10 mouse cellular contexts compared by ENCODE assay signal in the genomic region with DNA sequence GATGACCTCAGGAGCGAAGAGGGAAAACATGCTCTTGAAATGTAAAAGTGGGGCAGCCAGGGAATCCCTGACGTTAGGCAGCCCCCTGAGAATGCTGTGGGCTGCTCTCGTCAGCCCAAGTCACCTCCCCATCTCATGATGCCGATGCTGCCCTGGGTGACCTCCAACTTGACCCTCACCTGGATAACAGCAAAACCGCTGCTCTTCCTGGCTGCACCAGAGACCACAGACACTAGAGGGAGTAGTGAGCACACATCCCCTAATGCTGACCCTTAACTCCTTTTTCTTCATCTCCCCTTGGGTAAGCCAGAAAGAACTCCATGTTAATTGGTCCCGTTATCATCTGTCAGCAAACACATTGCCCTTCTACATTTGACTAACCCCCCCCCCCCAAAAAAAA.
DNase-seq lines count a peak whose midpoint lies in the region; ATAC-seq and TF ChIP-seq lines count a peak whose summit lies in the region.
"Had no signal": no experiment of that assay in that cellular context is flagged by ENCODE, and none has a peak within 500 bp of the region (broad histone marks: within the 10 kb centered on the region; RNA-seq: fewer than 3 reads in every experiment).

No protein-coding gene starts in this region.

- DNase-seq in hindbrain, embryonic 10.5 days (ENCODE audit: low spot score): peak; percentile 37
- DNase-seq in hindbrain, embryonic 14.5 days (ENCODE audit: low spot score): no peak
- peak; percentile 25 for DNase-seq in thymus, postnatal 14 days
- no peak for DNase-seq in thymus, adult 18-20 months
- DNase-seq in forelimb bud, embryonic 11.5 days (ENCODE audit: low read depth, low spot score): peak; percentile 40
- DNase-seq in stomach, postnatal 0 days (ENCODE audit: low spot score): no peak
- DNase-seq in adipocyte (ENCODE audit: low spot score): no peak
- no peak for DNase-seq in heart, postnatal 36 days
- DNase-seq: kidney, postnatal 14 days had no signal

- WGBS in hindbrain, embryonic 10.5 days: 40% methylated on average over 6 of the region's 6 CpGs
- 49% methylated on average over 6 of the region's 6 CpGs for WGBS in hindbrain, embryonic 14.5 days
- 50% methylated on average over 6 of the region's 6 CpGs for WGBS in stomach, postnatal 0 days

- TF ChIP-seq CTCF in stomach, postnatal 0 days (IDR thresholded peaks at IDR 0.05; ENCODE audit: low read depth): peak; percentile 74

- H3K27me3 ChIP-seq in hindbrain, embryonic 10.5 days (ENCODE audit: insufficient read depth, poor library complexity, severe bottlenecking): no peaks in the 10 kb centered on the region
- H3K27me3 ChIP-seq in hindbrain, embryonic 14.5 days (ENCODE audit: control insufficient read depth, insufficient read depth, low read length): no peaks in the 10 kb centered on the region
- no peaks in the 10 kb centered on the region for H3K27me3 ChIP-seq in stomach, postnatal 0 days (ENCODE audit: control insufficient read depth, insufficient read depth, low read length)
- H3K27me3 ChIP-seq: midbrain, embryonic 12.5 days had no signal

- H3K4me1 ChIP-seq in hindbrain, embryonic 10.5 days (replicated peaks): peaks cover 6% of the 10 kb centered on the region
- peaks cover 11% of the 10 kb centered on the region for H3K4me1 ChIP-seq in hindbrain, embryonic 14.5 days (replicated peaks; ENCODE audit: control insufficient read depth, insufficient read depth, low read length)
- no peaks in the 10 kb centered on the region for H3K4me1 ChIP-seq in stomach, postnatal 0 days (replicated peaks; ENCODE audit: control insufficient read depth, insufficient read depth)
- H3K4me1 ChIP-seq: midbrain, embryonic 12.5 days had no signal

- H3K9me3 ChIP-seq in hindbrain, embryonic 10.5 days: no peaks in the 10 kb centered on the region
- no peaks in the 10 kb centered on the region for H3K9me3 ChIP-seq in hindbrain, embryonic 14.5 days (ENCODE audit: control insufficient read depth, low read length)
- no peaks in the 10 kb centered on the region for H3K9me3 ChIP-seq in stomach, postnatal 0 days (ENCODE audit: control insufficient read depth, low read length)
- H3K9me3 ChIP-seq: midbrain, embryonic 12.5 days had no signal

- intact Hi-C loops in heart, postnatal 36 days (cut with DNase I): no loop called here

- no peak overlapping the region for H3K27ac ChIP-seq in hindbrain, embryonic 10.5 days
- H3K27ac ChIP-seq in hindbrain, embryonic 14.5 days: no peak overlapping the region
- no peak overlapping the region for H3K27ac ChIP-seq in stomach, postnatal 0 days (replicated peaks)
- H3K27ac ChIP-seq: midbrain, embryonic 12.5 days had no signal

- no peak for TF ChIP-seq EP300 in stomach, postnatal 0 days (optimal IDR thresholded peaks at IDR 0.05)

- peaks cover 62% of the 10 kb centered on the region for H3K36me3 ChIP-seq in hindbrain, embryonic 10.5 days
- peaks cover 72% of the 10 kb centered on the region for H3K36me3 ChIP-seq in hindbrain, embryonic 14.5 days (replicated peaks; ENCODE audit: control insufficient read depth, insufficient read depth)
- no peaks in the 10 kb centered on the region for H3K36me3 ChIP-seq in stomach, postnatal 0 days (ENCODE audit: control insufficient read depth, insufficient read depth, low read length)

- ATAC-seq in hindbrain, embryonic 14.5 days (ENCODE audit: low FRiP score): no peak
- no peak for ATAC-seq in stomach, postnatal 0 days (ENCODE audit: low FRiP score, low TSS enrichment)

- no peak overlapping the region for H3K4me3 ChIP-seq in hindbrain, embryonic 10.5 days
- H3K4me3 ChIP-seq in hindbrain, embryonic 14.5 days (replicated peaks; ENCODE audit: low read length): no peak overlapping the region
- H3K4me3 ChIP-seq in stomach, postnatal 0 days (ENCODE audit: low read depth, low read length): no peak overlapping the region
- H3K4me3 ChIP-seq: midbrain, embryonic 12.5 days had no signal

- no peak overlapping the region for H3K9ac ChIP-seq in hindbrain, embryonic 14.5 days
- H3K9ac ChIP-seq in stomach, postnatal 0 days (ENCODE audit: low read length): no peak overlapping the region
- H3K9ac ChIP-seq: midbrain, embryonic 12.5 days had no signal

- H3K4me2 ChIP-seq in hindbrain, embryonic 14.5 days (replicated peaks): no peak overlapping the region
- H3K4me2 ChIP-seq in stomach, postnatal 0 days (replicated peaks; ENCODE audit: low read depth): no peak overlapping the region
- H3K4me2 ChIP-seq: midbrain, embryonic 12.5 days had no signal

Comparison
In these comparisons a context has a peak if more than half of its experiments do, and no peak if none do; other contexts are left out.
1. DNase-seq: peak in hindbrain, embryonic 10.5 days (single experiment), thymus, postnatal 14 days (single experiment) and forelimb bud, embryonic 11.5 days (single experiment); none in hindbrain, embryonic 14.5 days (single experiment), thymus, adult 18-20 months (0 of 2), stomach, postnatal 0 days (single experiment), adipocyte (single experiment) and heart, postnatal 36 days (0 of 2).